Mouse (Mus musculus) heart, adult 2 months (tissue): ENCODE measurements around the gene Taar7d. TPM values are rescaled to one million over a fixed set of nuclear protein-coding genes. Genes with fewer than 3 reads are reported as not detected.

Experiments
- DNase-seq, 2 experiments: peaks; one replicate each; pipeline ENCODE4 v3.0.0; 2021
- H3K27ac ChIP-seq: fragments of 200-600 bp; 2 replicates; pipeline ENCODE4 v1.8.1; 2022
- H3K27me3 ChIP-seq: fragments of 200-500 bp; 2 replicates; pipeline ENCODE4 v1.6.1; 2012; ENCODE audit warnings: mild to moderate bottlenecking, low read length, inconsistent platforms, mixed read lengths; ENCODE audit not compliant: control insufficient read depth, insufficient read depth
- H3K36me3 ChIP-seq: fragments of 200-500 bp; 2 replicates; pipeline ENCODE4 v1.6.1; 2012; ENCODE audit warnings: low read length, inconsistent platforms; ENCODE audit not compliant: control insufficient read depth, insufficient read depth
- H3K4me1 ChIP-seq: fragments of 200-500 bp; 2 replicates; pipeline ENCODE4 v1.6.1; 2011; ENCODE audit warnings: low read length; ENCODE audit not compliant: control insufficient read depth, insufficient read depth
- H3K4me3 ChIP-seq: fragments of 200-600 bp; 2 replicates; pipeline ENCODE4 v1.8.1; 2022
- H3K79me2 ChIP-seq: fragments of 200-500 bp; replicated peaks from 2 replicates; pipeline ENCODE4 v1.6.1; 2012; ENCODE audit warnings: mild to moderate bottlenecking, inconsistent platforms, low read length, moderate library complexity, mixed read lengths; ENCODE audit not compliant: control insufficient read depth, insufficient read depth
- H3K9ac ChIP-seq: fragments of 200-500 bp; 2 replicates; pipeline ENCODE4 v1.6.1; 2012; ENCODE audit warnings: low read depth, mild to moderate bottlenecking, control low read depth, inconsistent platforms, low read length, mixed read lengths
- CTCF ChIP-seq: fragments of 200-600 bp; IDR thresholded peaks from 2 replicates; pipeline ENCODE4 v1.8.1; 2022; ENCODE audit warnings: antibody characterized with exemption, mild to moderate bottlenecking, moderate library complexity
- EP300 ChIP-seq: fragments of 200-500 bp; IDR thresholded peaks from 2 replicates; pipeline ENCODE4 v1.6.1; 2011; ENCODE audit warnings: low read depth, low read length, control low read depth; ENCODE audit not compliant: insufficient read depth
- POLR2A ChIP-seq: fragments of 200-500 bp; IDR thresholded peaks from 2 replicates; pipeline ENCODE4 v1.6.1; 2011; ENCODE audit warnings: mild to moderate bottlenecking, low read depth, low read length, control low read depth; ENCODE audit not compliant: insufficient read depth
- WGBS: fragments of 180-500 bp; shearing (Covaris S2); methylation state at CpG from one replicate; pipeline ENCODE4 v1.1.7; 2018; 5-methylcytosine and 5-hydroxymethylcytosine counted together
- intact Hi-C: fragments of 180-260 bp; cut with DNase I; formaldehyde crosslinking; loops from one replicate; pipeline ENCODE4 v1.15.1; 2025
- polyA plus RNA-seq: library from polyadenylated mRNA; depleted of rRNA; stranded (reverse); fragments of >200 nt; gene quantifications from 2 replicates; pipeline ENCODE4 v1.2.3, GENCODE M21; 2012
- total RNA-seq, 2 experiments: library from RNA; stranded (reverse); gene quantifications; 2 replicates each; pipeline ENCODE4 v1.2.3; 2021

Gene Taar7d
- total and polyA plus RNA-seq, 3 experiments, result not detected

DNA sequence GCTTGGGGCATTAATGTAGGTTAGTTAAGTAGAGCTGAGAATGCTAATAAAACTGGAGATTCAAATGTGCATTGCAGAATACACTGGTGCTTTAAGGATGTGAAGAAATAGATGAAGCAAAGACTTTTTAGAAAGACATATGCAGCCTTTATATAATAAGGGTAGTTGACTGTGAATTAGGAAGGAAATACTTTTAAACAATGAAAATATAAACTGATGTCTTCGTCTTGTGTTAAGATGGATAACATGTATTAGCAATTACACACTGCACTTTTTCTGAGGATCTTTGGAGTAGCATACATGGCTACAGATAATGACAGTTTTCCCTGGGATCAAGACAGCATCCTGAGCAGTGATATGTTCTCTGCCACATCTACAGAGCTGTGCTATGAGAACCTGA, 27.4 kb upstream of the Taar7d start, which contains the start of gene Taar7b:
Gene Taar7b (plus strand): TSS at position 301 of the 400 bp plus-strand sequence.
- Histone ChIP-seq H3K9ac (no peak within 1 kb of the TSS), H3K27ac (no peak within 1 kb of the TSS), H3K4me3 (no peak within 1 kb of the TSS), H3K79me2 (no peaks in the 10 kb centered on the region), H3K27me3 (no peaks in the 10 kb centered on the region), H3K4me1 (no peaks in the 10 kb centered on the region), H3K36me3 (no peaks in the 10 kb centered on the region)
- TF ChIP-seq EP300 (no peak), POLR2A (no peak), CTCF (no peak)
- no peak for DNase-seq
- intact Hi-C loops, result no loop called here
- WGBS, result 65% methylated on average over 1 of the region's 1 CpGs

DNA sequence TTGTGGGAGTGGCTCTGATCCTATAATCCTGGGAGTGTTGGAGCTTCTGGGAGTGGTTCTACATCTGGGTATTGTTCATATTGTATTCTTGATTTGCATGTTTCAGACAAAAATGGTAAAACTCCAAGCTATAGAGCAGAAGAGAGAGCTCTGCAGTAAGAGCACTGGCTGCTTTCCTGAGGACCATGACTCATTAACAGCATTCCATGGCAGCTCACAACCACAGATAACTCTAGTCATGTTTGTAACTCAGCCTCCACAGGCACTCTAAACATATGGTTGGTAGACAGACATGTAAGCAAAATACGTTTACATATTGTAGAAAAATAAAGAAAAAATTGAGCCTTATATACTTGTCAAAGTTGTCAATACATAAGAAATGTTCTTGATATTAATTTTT, 20.6 kb upstream of the Taar7d start:
- intact Hi-C loops, result no loop called here
- H3K79me2 ChIP-seq, result no peaks in the 10 kb centered on the region
- WGBS, result 48% methylated on average over 1 of the region's 1 CpGs

GRCm38 (mm10) chr10:24007034-24007433, 20.0 kb upstream of the Taar7d start:
- intact Hi-C loops, result no loop called here
- 34% methylated on average over 2 of the region's 2 CpGs for WGBS

More for the DNA sequence above, 20.6 kb upstream of the Taar7d start:
- Histone ChIP-seq H3K4me3 (no peak overlapping the region), H3K27ac (no peak overlapping the region), H3K4me1 (no peaks in the 10 kb centered on the region), H3K36me3 (no peaks in the 10 kb centered on the region), H3K27me3 (no peaks in the 10 kb centered on the region), H3K9ac (no peak overlapping the region)
- no peak for DNase-seq
- no peak for TF ChIP-seq EP300
- no peak for TF ChIP-seq CTCF
- TF ChIP-seq POLR2A, result no peak

DNA sequence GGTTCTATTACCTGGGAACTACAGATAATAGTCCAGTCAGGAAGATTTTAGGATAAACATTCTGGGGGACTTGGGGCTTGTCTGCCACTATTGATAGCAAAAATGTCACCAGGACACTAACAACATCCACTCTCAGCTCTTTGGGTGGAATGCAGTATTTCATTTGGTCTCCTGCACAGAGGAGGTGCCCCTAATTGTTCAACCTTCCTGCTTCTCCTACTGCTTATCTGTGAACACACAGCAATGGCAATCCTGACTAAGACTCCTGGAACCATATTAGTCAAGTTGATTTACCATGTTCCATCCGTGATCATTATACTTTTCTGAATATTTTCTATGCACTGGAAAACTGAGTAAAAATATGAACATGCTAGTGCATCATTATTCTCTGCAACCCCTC, 18.9 kb upstream of the Taar7d start:
- H3K27me3 ChIP-seq, result no peaks in the 10 kb centered on the region
- no peak overlapping the region for H3K4me3 ChIP-seq
- WGBS, result 75% methylated on average over 1 of the region's 1 CpGs
- H3K36me3 ChIP-seq, result no peaks in the 10 kb centered on the region
- DNase-seq, result no peak
- intact Hi-C loops, result no loop called here
- no peaks in the 10 kb centered on the region for H3K79me2 ChIP-seq
- TF ChIP-seq EP300 (no peak), CTCF (no peak), POLR2A (no peak)
- H3K27ac ChIP-seq, result no peak overlapping the region
- no peaks in the 10 kb centered on the region for H3K4me1 ChIP-seq
- no peak overlapping the region for H3K9ac ChIP-seq

More at GRCm38 (mm10) chr10:24007034-24007433, 20.0 kb upstream of the Taar7d start:
- H3K79me2 ChIP-seq, result no peaks in the 10 kb centered on the region
- no peak overlapping the region for H3K27ac ChIP-seq
- no peak overlapping the region for H3K4me3 ChIP-seq
- H3K9ac ChIP-seq, result no peak overlapping the region
- TF ChIP-seq EP300 (no peak), POLR2A (no peak), CTCF (no peak)
- H3K27me3 ChIP-seq, result no peaks in the 10 kb centered on the region
- H3K36me3 ChIP-seq, result no peaks in the 10 kb centered on the region
- no peak for DNase-seq
- no peaks in the 10 kb centered on the region for H3K4me1 ChIP-seq

GRCm38 (mm10) chr10:24031347-24031746, 4.3 kb downstream of the Taar7d start:
- Histone ChIP-seq H3K9ac (no peak overlapping the region), H3K36me3 (no peaks in the 10 kb centered on the region), H3K79me2 (no peaks in the 10 kb centered on the region), H3K4me1 (no peaks in the 10 kb centered on the region), H3K4me3 (no peak overlapping the region), H3K27me3 (no peaks in the 10 kb centered on the region), H3K27ac (no peak overlapping the region)
- intact Hi-C loops, result no loop called here
- TF ChIP-seq CTCF (no peak), EP300 (no peak), POLR2A (no peak)
- DNase-seq, result no peak

GRCm38 (mm10) chr10:24037314-24037713, 10.3 kb downstream of the Taar7d start, which contains the start of gene Taar7e:
Taar7e (plus strand) TSS chr10:24037614.
- Histone ChIP-seq H3K79me2 (no peaks in the 10 kb centered on the region), H3K4me1 (no peaks in the 10 kb centered on the region), H3K9ac (no peak within 1 kb of the TSS), H3K4me3 (no peak within 1 kb of the TSS), H3K27me3 (no peaks in the 10 kb centered on the region), H3K27ac (no peak within 1 kb of the TSS), H3K36me3 (no peaks in the 10 kb centered on the region)
- DNase-seq, result no peak
- WGBS, result 88% methylated on average over 2 of the region's 2 CpGs
- intact Hi-C loops, result no loop called here
- no peak for TF ChIP-seq CTCF
- TF ChIP-seq POLR2A, result no peak
- no peak for TF ChIP-seq EP300
